Mouse (Mus musculus) layer of hippocampus, postnatal 10 days (tissue): ENCODE results near the gene Pip5k1b. TPM values are rescaled to one million over a fixed set of nuclear protein-coding genes. Genes with fewer than 3 reads are reported as not detected.

Experiments used
- DNase-seq, 2 experiments: peaks; one replicate each; pipeline ENCODE4 v3.0.0; 2021; ENCODE audit warnings: low spot score in 2 of 2
- total RNA-seq, 2 experiments: library from RNA; stranded (reverse); gene quantifications; 2 replicates each; pipeline ENCODE4 v1.2.3; 2021

Pip5k1b gene
- total RNA-seq, 2 experiments from 2014 or later: 21.6 to 21.7 TPM

- DNase-seq: peak; percentile 89 to 95
These were observed 78.5 kb downstream of the Pip5k1b start, which contains the start of gene Fam122a for GRCm38 (mm10) chr19:24476929-24477882. Gene Fam122a (minus strand): TSS chr19:24477356.

GRCm38 (mm10) chr19:24476461-24476860 is 79.2 kb downstream of the Pip5k1b start:
- DNase-seq: peak in 1 of 2 experiments; percentile 20

GRCm38 (mm10) chr19:24475281-24475680 is 80.4 kb downstream of the Pip5k1b start:
- DNase-seq: no peak

DNA sequence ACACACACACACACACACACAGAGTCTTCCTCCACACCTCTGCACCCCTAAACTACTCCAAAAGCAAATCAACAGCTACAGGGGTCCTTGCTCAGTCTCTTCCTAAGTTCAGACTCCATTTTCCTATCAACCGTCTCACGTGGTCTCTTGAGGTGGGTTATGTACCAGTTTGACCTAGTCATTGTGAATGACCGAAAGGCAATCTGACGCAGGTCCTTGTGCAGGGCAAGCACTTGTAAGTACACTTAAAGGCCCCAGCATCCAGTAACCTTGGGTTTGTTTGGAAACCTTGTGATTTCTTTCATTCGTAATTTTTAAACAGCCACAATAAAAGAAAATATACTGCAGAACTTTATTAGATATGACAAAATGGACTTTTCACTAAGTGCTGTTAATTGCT is 83.2 kb downstream of the Pip5k1b start:
- DNase-seq: no peak

GRCm38 (mm10) chr19:24471538-24471937 is 84.1 kb downstream of the Pip5k1b start:
- no peak for DNase-seq

DNA sequence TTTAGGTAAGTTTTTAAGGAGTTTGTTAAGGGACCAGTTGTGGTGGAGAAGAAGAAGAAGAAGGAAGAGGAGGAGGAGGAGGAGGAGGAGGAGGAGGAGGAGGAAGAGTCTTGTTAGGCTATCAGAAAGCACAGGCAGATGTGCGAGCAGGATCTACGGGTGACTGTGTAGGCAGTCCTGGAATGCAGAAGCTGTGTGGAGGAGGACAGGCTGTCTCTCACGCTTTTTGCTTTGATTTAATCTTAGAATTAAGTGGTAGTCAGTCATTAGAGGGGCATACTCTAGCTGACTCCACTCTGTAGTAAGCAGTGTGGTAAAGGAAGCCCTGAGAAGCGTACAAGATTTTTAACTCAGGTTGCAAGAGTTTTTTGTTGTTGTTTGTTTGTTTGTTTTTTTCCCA is 86.5 kb downstream of the Pip5k1b start:
- DNase-seq: no peak

DNA sequence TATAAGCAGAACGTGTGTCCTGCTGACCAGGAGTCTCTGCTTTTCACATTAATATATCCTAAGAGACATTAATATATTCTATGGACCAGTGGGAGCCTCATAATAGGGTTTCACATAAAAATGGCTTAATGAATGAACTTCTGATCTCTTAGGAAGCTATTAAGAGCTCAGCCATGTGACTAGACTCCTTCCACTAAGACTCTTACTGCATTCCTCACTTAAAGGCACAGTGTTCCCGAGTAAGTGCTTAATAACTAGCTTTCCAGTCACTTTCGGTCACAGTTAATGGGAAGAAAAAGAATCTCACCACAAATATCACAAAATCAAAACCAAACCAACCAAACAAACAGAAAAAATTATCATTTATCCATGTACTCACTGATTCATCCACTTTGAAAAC is 87.1 kb downstream of the Pip5k1b start:
- DNase-seq: no peak

DNA sequence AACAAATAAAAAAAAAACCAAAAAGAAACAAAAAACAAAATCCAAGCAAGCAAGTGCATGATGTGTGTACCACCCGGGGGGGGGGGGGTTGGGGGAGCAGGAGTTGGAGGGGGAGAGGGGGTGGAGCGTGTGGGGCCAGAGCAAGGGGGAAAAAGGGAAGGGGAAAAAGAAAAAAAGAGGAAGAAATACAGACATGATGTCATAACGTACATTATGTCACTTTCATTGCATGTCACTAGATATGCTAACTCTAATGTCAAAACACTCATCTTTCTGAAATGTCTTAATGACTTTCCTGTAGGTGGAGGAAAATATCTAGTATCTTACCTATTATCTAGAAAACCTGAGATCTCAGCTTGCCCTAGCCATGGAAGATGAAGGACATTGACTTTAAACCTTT is 92.7 kb downstream of the Pip5k1b start:
- DNase-seq: no peak

DNA sequence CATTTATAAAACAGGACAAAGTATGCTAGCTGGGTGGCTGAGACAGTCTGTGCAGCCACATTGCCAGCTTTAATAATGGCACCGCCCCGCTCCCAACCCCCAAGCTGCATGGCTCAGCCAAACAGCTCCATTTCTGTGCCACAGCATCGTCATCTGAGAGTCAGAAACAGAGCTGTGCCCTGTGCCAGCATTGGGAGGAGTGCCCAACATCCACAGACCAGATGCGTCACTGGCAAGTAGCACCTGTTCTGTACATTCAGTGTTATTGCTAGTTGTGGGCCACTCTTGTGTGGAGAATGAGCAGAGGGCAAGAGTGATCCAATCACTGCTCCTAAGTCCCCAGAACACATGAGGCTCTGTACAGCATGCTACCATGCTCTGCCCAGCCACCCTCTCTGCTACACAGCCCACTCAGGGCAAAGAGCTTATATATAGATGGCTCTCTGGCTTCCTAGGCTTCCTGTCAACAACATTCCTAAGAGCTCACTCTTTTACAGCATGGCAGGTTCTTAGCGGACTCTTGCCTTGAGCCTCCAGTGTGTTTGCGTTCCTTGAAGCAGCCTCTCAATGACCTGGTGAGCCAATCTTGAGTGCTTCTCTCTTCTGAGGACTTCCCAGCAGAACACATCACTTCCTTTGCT is 99.0 kb downstream of the Pip5k1b start:
- DNase-seq: peak; percentile 59 to 62

- DNase-seq: no peak
These were observed 100.3 kb downstream of the Pip5k1b start for GRCm38 (mm10) chr19:24455249-24455960.

DNA sequence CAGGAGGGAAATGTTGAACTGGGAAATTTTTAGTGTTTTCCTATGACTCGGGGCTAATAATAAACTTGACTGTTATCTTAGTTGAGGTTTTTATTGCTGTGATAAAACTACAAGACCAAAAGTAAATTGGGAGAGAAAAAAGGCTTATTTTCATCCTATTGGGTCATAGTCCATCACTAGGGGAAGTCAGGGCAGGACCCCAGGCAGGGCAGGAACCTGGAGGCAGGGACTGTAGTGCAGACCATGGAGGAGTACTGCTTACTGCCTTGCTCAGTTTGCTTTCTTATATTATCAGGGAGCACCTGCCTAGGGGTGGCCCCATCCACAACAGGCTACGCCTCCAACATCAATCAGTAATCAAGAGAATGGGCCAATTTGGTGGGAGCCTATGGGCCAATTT is 101.2 kb downstream of the Pip5k1b start:
- DNase-seq: no peak

GRCm38 (mm10) chr19:24453379-24453778 is 102.3 kb downstream of the Pip5k1b start:
- DNase-seq: peak in 1 of 2 experiments; percentile 46

- no peak for DNase-seq
These were observed 103.2 kb downstream of the Pip5k1b start for GRCm38 (mm10) chr19:24452441-24452898.

DNA sequence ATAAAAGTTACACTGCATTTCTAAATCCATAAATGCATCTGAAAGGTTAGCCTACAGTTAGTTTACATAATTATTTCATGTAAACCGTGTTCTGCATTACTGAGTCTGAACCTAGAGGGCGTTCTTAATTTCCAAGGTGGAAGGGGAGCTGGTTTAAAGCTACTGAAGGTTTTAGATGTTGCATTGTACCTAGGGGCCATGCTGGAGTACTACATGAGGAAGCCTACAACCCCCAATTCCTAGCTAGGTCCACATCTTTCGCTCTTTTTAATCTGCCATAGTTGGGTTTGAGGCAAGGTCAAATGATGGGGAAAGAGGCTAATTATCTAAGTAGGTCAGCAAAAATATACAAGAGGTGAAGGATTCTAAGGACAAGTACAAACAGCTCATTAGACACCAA is 104.0 kb downstream of the Pip5k1b start:
- DNase-seq: no peak

- no peak for DNase-seq
These were observed 104.9 kb downstream of the Pip5k1b start for GRCm38 (mm10) chr19:24450740-24451139.

DNA sequence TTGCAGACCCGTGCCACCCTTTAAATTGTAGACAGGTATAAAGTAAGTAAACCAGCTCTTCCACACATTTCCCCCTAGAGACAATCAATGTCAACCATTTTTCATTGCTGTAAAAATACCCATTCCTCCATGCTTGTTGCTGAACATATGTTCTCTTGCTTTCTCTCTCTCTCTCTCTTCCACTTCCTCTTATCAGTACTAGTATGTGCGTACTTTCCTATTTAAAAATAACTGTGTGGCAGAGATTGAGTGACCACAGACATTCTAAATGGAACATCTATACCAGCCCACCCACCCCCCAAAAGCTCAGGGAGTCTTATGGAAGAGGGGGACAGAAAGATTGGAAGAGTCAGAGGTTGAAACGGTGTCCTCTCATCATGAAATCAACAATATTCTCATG is 111.3 kb downstream of the Pip5k1b start:
- DNase-seq: no peak

DNA sequence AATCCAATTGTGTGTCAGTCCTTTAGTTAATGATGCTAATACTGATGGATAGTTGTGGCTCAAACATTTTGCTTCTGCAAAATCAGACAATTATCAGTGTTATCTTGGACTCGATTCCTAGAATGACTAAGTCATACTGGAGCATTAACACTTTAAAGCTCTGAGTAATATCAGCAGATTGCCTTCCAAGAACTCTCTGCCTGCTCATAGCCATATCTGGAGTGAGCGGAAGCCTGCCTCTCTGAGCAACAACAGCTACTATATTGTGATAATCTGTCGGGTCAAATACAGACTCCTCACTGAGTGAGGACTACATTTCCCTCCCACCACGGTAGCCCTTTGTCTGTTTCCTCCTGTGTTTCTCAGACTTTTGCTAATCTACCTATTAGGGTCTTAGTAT is 116.0 kb downstream of the Pip5k1b start:
- no peak for DNase-seq

GRCm38 (mm10) chr19:24434291-24434690 is 121.4 kb downstream of the Pip5k1b start:
- no peak for DNase-seq

DNA sequence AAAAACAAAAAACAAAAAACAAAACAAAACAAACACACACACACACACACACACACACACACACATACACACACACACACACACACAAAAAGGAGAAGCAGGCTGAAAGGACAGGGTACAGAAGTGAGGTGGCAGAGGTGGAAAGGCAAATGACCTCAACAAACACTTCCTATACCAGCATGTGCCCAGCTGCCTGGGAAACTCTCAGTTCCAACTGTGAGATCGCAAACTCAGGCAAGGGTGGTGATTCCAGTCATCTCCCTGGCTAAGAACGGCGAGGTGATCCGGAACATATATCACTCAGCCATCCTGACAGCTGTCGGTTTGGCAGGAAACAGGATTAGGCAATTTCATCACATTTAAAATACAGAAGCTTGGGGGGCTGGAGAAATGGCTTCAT is 123.2 kb downstream of the Pip5k1b start:
- DNase-seq: no peak

DNA sequence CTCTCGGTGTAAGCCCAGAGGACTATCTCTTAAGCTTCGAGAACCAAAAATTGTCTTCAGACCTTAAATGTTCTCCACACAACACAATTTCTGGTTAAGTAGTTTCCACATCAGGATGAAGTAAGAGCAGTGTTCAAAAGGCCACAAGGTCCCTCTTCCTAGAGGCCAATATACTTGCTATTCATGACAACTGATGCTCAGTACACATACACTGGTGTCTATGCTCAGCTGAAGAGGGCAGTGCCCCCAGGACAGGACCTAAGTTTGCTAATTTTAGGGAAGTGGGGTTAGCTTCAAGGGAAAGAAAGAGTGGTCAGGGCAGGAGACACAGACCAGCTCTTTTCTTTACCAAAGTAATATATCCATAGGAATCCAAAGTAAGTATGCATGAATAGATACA is 124.3 kb downstream of the Pip5k1b start:
- no peak for DNase-seq

- no peak for DNase-seq
These were observed 127.7 kb downstream of the Pip5k1b start for GRCm38 (mm10) chr19:24428011-24428410.

DNA sequence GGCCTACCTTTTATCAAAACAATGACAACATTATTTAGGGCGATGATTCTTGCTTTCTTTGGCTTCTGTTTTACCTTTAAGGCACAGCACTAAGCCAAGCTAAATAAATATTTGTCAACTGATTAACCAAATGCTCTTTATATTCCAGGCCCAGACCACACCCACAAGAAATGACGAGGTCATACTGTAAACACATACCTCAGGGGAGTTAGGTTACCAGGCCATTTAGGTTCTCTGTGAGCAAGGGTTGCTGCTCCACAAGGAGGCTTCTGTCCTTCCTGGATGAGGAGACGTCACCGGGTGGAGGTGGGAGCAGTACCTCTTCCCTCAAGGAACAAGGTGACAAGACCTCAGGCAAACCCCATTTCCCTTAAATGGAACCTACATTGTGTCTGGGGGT is 128.4 kb downstream of the Pip5k1b start:
- no peak for DNase-seq
